8 mouse cellular contexts compared by ENCODE assay signal in the genomic region with DNA sequence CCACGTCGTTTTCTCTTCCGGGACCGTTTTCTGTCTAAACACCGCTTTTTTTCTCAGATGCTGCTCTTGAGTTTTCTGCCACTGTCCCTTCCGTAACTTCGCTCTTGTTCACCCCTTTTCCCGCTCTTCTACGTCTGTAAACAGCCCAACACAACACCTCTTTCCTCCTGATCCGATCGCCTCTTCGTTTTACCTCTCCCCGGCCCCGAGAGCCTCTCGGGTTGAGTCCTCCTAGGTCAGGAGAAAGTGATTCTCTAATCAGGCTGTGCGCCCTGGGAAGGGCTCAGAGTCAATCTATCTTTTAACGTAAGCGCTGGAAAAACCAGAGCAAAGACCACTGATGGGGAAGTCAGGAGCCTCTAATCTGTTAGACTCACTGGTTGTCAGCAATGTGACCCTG. TPM values are rescaled to one million over a fixed set of nuclear protein-coding genes. Genes with fewer than 3 reads are reported as not detected.
DNase-seq lines count a peak whose midpoint lies in the region; ATAC-seq and TF ChIP-seq lines count a peak whose summit lies in the region.

No protein-coding gene starts in this region.

- H3K36me3 ChIP-seq in kidney, embryonic 15.5 days = peaks cover 62% of the 10 kb centered on the region
- H3K36me3 ChIP-seq in forebrain, embryonic 14.5 days (ENCODE audit: control insufficient read depth, insufficient read depth, low read length) = peaks cover 58% of the 10 kb centered on the region

- under 1% methylated on average over 18 of the region's 18 CpGs for WGBS in kidney, embryonic 15.5 days
- under 1% methylated on average over 18 of the region's 18 CpGs for WGBS in forebrain, embryonic 14.5 days
- under 1% methylated on average over 18 of the region's 18 CpGs for WGBS in olfactory bulb, adult 2 months

- no peak for ATAC-seq in kidney, embryonic 15.5 days (replicated peaks; ENCODE audit: low FRiP score)
- no peak for ATAC-seq in forebrain, embryonic 14.5 days

- peak overlapping the region; percentile 86 for H3K9ac ChIP-seq in kidney, embryonic 15.5 days
- peak overlapping the region; percentile 86 for H3K9ac ChIP-seq in forebrain, embryonic 14.5 days (ENCODE audit: low read length)

- H3K27ac ChIP-seq in kidney, embryonic 15.5 days = peak overlapping the region; percentile 93
- peak overlapping the region; percentile 68; the same call in 1 of the 2 replicates for H3K27ac ChIP-seq in forebrain, embryonic 14.5 days (ENCODE audit: low read depth, low read length)
- H3K27ac ChIP-seq in olfactory bulb, adult 2 months (ENCODE audit: insufficient read depth, low read depth, low read length) = peak overlapping the region; percentile 100; the same call in 1 of the 2 replicates

- no peak for TF ChIP-seq CTCF in olfactory bulb, adult 2 months (IDR thresholded peaks at IDR 0.05; ENCODE audit: insufficient read depth, low read depth, low read length)

- H3K4me1 ChIP-seq in kidney, embryonic 15.5 days = peaks cover 31% of the 10 kb centered on the region
- H3K4me1 ChIP-seq in forebrain, embryonic 14.5 days (ENCODE audit: control insufficient read depth, insufficient read depth, low read length) = peaks cover 16% of the 10 kb centered on the region
- peaks cover 4% of the 10 kb centered on the region for H3K4me1 ChIP-seq in olfactory bulb, adult 2 months (ENCODE audit: control insufficient read depth, insufficient read depth, low read length)

- H3K9me3 ChIP-seq in kidney, embryonic 15.5 days (replicated peaks) = no peaks in the 10 kb centered on the region
- H3K9me3 ChIP-seq in forebrain, embryonic 14.5 days (replicated peaks; ENCODE audit: control insufficient read depth, low read length) = no peaks in the 10 kb centered on the region

- TF ChIP-seq POLR2A in olfactory bulb, adult 2 months (IDR thresholded peaks at IDR 0.05; ENCODE audit: insufficient read depth, low read depth, low read length) = no peak

- H3K4me2 ChIP-seq in kidney, embryonic 15.5 days = peak overlapping the region; percentile 83
- peak overlapping the region; percentile 72 for H3K4me2 ChIP-seq in forebrain, embryonic 14.5 days (ENCODE audit: low read length)

- peak overlapping the region; percentile 78 for H3K4me3 ChIP-seq in kidney, embryonic 15.5 days (replicated peaks)
- H3K4me3 ChIP-seq in forebrain, embryonic 14.5 days (ENCODE audit: low read depth, low read length) = peak overlapping the region; percentile 86
- H3K4me3 ChIP-seq in olfactory bulb, adult 2 months (ENCODE audit: insufficient read depth, low read depth, low read length) = peak overlapping the region; percentile 80

- H3K27me3 ChIP-seq in kidney, embryonic 15.5 days = no peaks in the 10 kb centered on the region
- H3K27me3 ChIP-seq in forebrain, embryonic 14.5 days (replicated peaks; ENCODE audit: control insufficient read depth, insufficient read depth, low read length) = no peaks in the 10 kb centered on the region

- DNase-seq in kidney, postnatal 25 days = no peak
- peak; percentile 22 for DNase-seq in NIH3T3 (ENCODE audit: low read depth)
- no peak for DNase-seq in forebrain, embryonic 14.5 days (ENCODE audit: low spot score)
- DNase-seq in liver = peak; percentile 40
- DNase-seq in frontal cortex, postnatal 36 days (ENCODE audit: low spot score in 2 of 2) = no peak
- no peak for DNase-seq in adrenal gland, postnatal 36 days

RNA-seq across cellular contexts. Expression of gene Bud31, which starts 0.4 kb away (rescaled TPM):
- polyA plus RNA-seq in kidney, embryonic 15.5 days (2015; fragmentation: Nextera tagmentation; extraction: Ambion mirVana) = 196 TPM in 2 replicates
- polyA plus RNA-seq in forebrain, embryonic 14.5 days (2014; fragmentation: Nextera tagmentation; extraction: Ambion mirVana) = 226 and 245 TPM in 2 replicates
- polyA plus RNA-seq in olfactory bulb, adult 2 months (2012; ENCODE audit: insufficient read depth, insufficient read length, low replicate concordance, missing spikeins) = not detected in 2 replicates
- 100 to 1,000 TPM; 113 to 117 TPM for total RNA-seq in adrenal gland, postnatal 36 days (2021)

RNA-seq across cellular contexts. Expression of gene Pdap1, which starts 0.6 kb away (rescaled TPM):
- polyA plus RNA-seq in kidney, embryonic 15.5 days (2015; fragmentation: Nextera tagmentation; extraction: Ambion mirVana) = 104 and 106 TPM in 2 replicates
- 98.8 and 102 TPM in 2 replicates for polyA plus RNA-seq in forebrain, embryonic 14.5 days (2014; fragmentation: Nextera tagmentation; extraction: Ambion mirVana)
- not detected in 2 replicates for polyA plus RNA-seq in olfactory bulb, adult 2 months (2012; ENCODE audit: insufficient read depth, insufficient read length, low replicate concordance, missing spikeins)
- total RNA-seq in adrenal gland, postnatal 36 days (2021) = 10 to 100 TPM; 88.0 to 92.1 TPM

RNA-seq across cellular contexts. Expression of gene Ptcd1, which starts 26.3 kb away (rescaled TPM):
- polyA plus RNA-seq in kidney, embryonic 15.5 days (2015; fragmentation: Nextera tagmentation; extraction: Ambion mirVana) = 16.9 and 17.4 TPM in 2 replicates
- polyA plus RNA-seq in forebrain, embryonic 14.5 days (2014; fragmentation: Nextera tagmentation; extraction: Ambion mirVana) = 16.8 and 21.6 TPM in 2 replicates
- polyA plus RNA-seq in olfactory bulb, adult 2 months (2012; ENCODE audit: insufficient read depth, insufficient read length, low replicate concordance, missing spikeins) = not detected in 2 replicates
- 10 to 100 TPM; 22.4 to 31.3 TPM for total RNA-seq in adrenal gland, postnatal 36 days (2021)

RNA-seq across cellular contexts. Expression of gene Cpsf4, which starts 26.4 kb away (rescaled TPM):
- 52.0 and 57.6 TPM in 2 replicates for polyA plus RNA-seq in kidney, embryonic 15.5 days (2015; fragmentation: Nextera tagmentation; extraction: Ambion mirVana)
- 28.9 and 31.1 TPM in 2 replicates for polyA plus RNA-seq in forebrain, embryonic 14.5 days (2014; fragmentation: Nextera tagmentation; extraction: Ambion mirVana)
- not detected in 2 replicates for polyA plus RNA-seq in olfactory bulb, adult 2 months (2012; ENCODE audit: insufficient read depth, insufficient read length, low replicate concordance, missing spikeins)
- total RNA-seq in adrenal gland, postnatal 36 days (2021) = 10 to 100 TPM; 19.0 to 19.3 TPM

RNA-seq across cellular contexts. Expression of gene Arpc1b, which starts 26.6 kb away (rescaled TPM):
- polyA plus RNA-seq in kidney, embryonic 15.5 days (2015; fragmentation: Nextera tagmentation; extraction: Ambion mirVana) = 294 and 313 TPM in 2 replicates
- 48.8 and 50.3 TPM in 2 replicates for polyA plus RNA-seq in forebrain, embryonic 14.5 days (2014; fragmentation: Nextera tagmentation; extraction: Ambion mirVana)
- not detected in 2 replicates for polyA plus RNA-seq in olfactory bulb, adult 2 months (2012; ENCODE audit: insufficient read depth, insufficient read length, low replicate concordance, missing spikeins)
- total RNA-seq in adrenal gland, postnatal 36 days (2021) = 100 to 1,000 TPM; 241 to 271 TPM

Comparison
In these comparisons a context has a peak if more than half of its experiments do, and no peak if none do; other contexts are left out.
1. DNase-seq: peak in NIH3T3 (single experiment) and liver (single experiment); none in kidney, postnatal 25 days (0 of 2), forebrain, embryonic 14.5 days (single experiment), frontal cortex, postnatal 36 days (0 of 2) and adrenal gland, postnatal 36 days (0 of 2).
2. RNA of gene Ptcd1, which starts 26.3 kb away (polyA plus RNA-seq): 16.9 to 17.4 TPM in kidney, embryonic 15.5 days and 16.8 to 21.6 TPM in forebrain, embryonic 14.5 days; not detected in olfactory bulb, adult 2 months; every median in the first group is over 10 times any median in the second.
3. Peak in every context shown above with its lines, with median percentiles within 50 percentile points of each other: H3K27ac ChIP-seq and H3K4me3 ChIP-seq.